Mouse (Mus musculus): ENCODE results near the gene Map2k5. TPM values are rescaled to one million over a fixed set of nuclear protein-coding genes. Genes with fewer than 3 reads are reported as not detected.

Gene Map2k5
- polyA plus RNA-seq, 1 experiment from 2014 or later, result 32.5 TPM

GRCm38 (mm10) chr9:63142335-63143036 is 235.2 kb downstream of the Map2k5 start:
- Histone ChIP-seq H3K4me2 (peak overlapping the region; percentile 21; the same call in 1 of the 2 replicates), H3K9me3 (no peaks in the 10 kb centered on the region), H3K27me3 (peaks cover 100% of the 10 kb centered on the region), H3K4me3 (peak overlapping the region; percentile 5; the same call in 1 of the 2 replicates), H3K9ac (no peak overlapping the region), H3K4me1 (peaks cover 64% of the 10 kb centered on the region), H3K36me3 (no peaks in the 10 kb centered on the region), H3K27ac (no peak overlapping the region)
- WGBS, result 2% methylated on average over 42 of the region's 42 CpGs
- no peak for ATAC-seq (ENCODE audit: borderline replicate concordance, extremely low read depth, low FRiP score, low TSS enrichment)

- Histone ChIP-seq H3K4me1 (peaks cover 57% of the 10 kb centered on the region), H3K4me3 (peak overlapping the region; percentile 5; the same call in 1 of the 2 replicates), H3K27me3 (peaks cover 100% of the 10 kb centered on the region), H3K9me3 (no peaks in the 10 kb centered on the region), H3K4me2 (peak overlapping the region; percentile 21; the same call in 1 of the 2 replicates), H3K36me3 (no peaks in the 10 kb centered on the region), H3K27ac (no peak overlapping the region), H3K9ac (no peak overlapping the region)
- WGBS, result 2% methylated on average over 24 of the region's 24 CpGs
- no peak for ATAC-seq (ENCODE audit: borderline replicate concordance, extremely low read depth, low FRiP score, low TSS enrichment)
These were observed 235.9 kb downstream of the Map2k5 start for GRCm38 (mm10) chr9:63141641-63142334.

GRCm38 (mm10) chr9:63140211-63140610 is 237.5 kb downstream of the Map2k5 start:
- 3% methylated on average over 9 of the region's 9 CpGs for WGBS
- Histone ChIP-seq H3K4me3 (no peak overlapping the region), H3K9ac (no peak overlapping the region), H3K4me1 (peaks cover 47% of the 10 kb centered on the region), H3K9me3 (no peaks in the 10 kb centered on the region), H3K27ac (no peak overlapping the region), H3K36me3 (no peaks in the 10 kb centered on the region), H3K27me3 (peaks cover 99% of the 10 kb centered on the region), H3K4me2 (no peak overlapping the region)
- ATAC-seq (ENCODE audit: borderline replicate concordance, extremely low read depth, low FRiP score, low TSS enrichment), result no peak

- Histone ChIP-seq H3K27me3 (peaks cover 99% of the 10 kb centered on the region), H3K4me1 (peaks cover 42% of the 10 kb centered on the region)
These were observed 238.0 kb downstream of the Map2k5 start for GRCm38 (mm10) chr9:63139661-63140060.

GRCm38 (mm10) chr9:63138481-63138967 is 239.2 kb downstream of the Map2k5 start:
- Histone ChIP-seq H3K27me3 (peaks cover 97% of the 10 kb centered on the region), H3K4me3 (peak overlapping the region; percentile 19), H3K4me1 (peaks cover 40% of the 10 kb centered on the region), H3K4me2 (peak overlapping the region; percentile 40), H3K9ac (no peak overlapping the region), H3K9me3 (no peaks in the 10 kb centered on the region), H3K27ac (no peak overlapping the region), H3K36me3 (no peaks in the 10 kb centered on the region)
- WGBS, result under 1% methylated on average over 31 of the region's 31 CpGs
- ATAC-seq (ENCODE audit: borderline replicate concordance, extremely low read depth, low FRiP score, low TSS enrichment), result no peak

More at GRCm38 (mm10) chr9:63139661-63140060, 238.0 kb downstream of the Map2k5 start:
- H3K4me3 ChIP-seq, result no peak overlapping the region
- H3K9me3 ChIP-seq, result no peaks in the 10 kb centered on the region
- no peaks in the 10 kb centered on the region for H3K36me3 ChIP-seq
- no peak overlapping the region for H3K27ac ChIP-seq
- no peak overlapping the region for H3K4me2 ChIP-seq
- WGBS, result 2% methylated on average over 17 of the region's 17 CpGs
- H3K9ac ChIP-seq, result no peak overlapping the region
- ATAC-seq (ENCODE audit: borderline replicate concordance, extremely low read depth, low FRiP score, low TSS enrichment), result no peak

- Histone ChIP-seq H3K36me3 (no peaks in the 10 kb centered on the region), H3K4me2 (no peak overlapping the region), H3K9ac (no peak overlapping the region), H3K4me3 (no peak overlapping the region), H3K4me1 (peaks cover 34% of the 10 kb centered on the region), H3K27ac (no peak overlapping the region), H3K27me3 (peaks cover 87% of the 10 kb centered on the region), H3K9me3 (no peaks in the 10 kb centered on the region)
- ATAC-seq (ENCODE audit: borderline replicate concordance, extremely low read depth, low FRiP score, low TSS enrichment), result no peak
- 5% methylated on average over 6 of the region's 6 CpGs for WGBS
These were observed 240.1 kb downstream of the Map2k5 start for GRCm38 (mm10) chr9:63137615-63137915.

- no peak overlapping the region for H3K4me2 ChIP-seq
- no peak overlapping the region for H3K9ac ChIP-seq
- no peaks in the 10 kb centered on the region for H3K36me3 ChIP-seq
- 4% methylated on average over 19 of the region's 19 CpGs for WGBS
- H3K27ac ChIP-seq, result no peak overlapping the region
- no peak overlapping the region for H3K4me3 ChIP-seq
- no peak for ATAC-seq (ENCODE audit: borderline replicate concordance, extremely low read depth, low FRiP score, low TSS enrichment)
- H3K27me3 ChIP-seq, result peaks cover 81% of the 10 kb centered on the region
- H3K4me1 ChIP-seq, result peaks cover 33% of the 10 kb centered on the region
- no peaks in the 10 kb centered on the region for H3K9me3 ChIP-seq
These were observed 240.7 kb downstream of the Map2k5 start for GRCm38 (mm10) chr9:63136756-63137614.

- no peak overlapping the region for H3K4me2 ChIP-seq
- H3K4me1 ChIP-seq, result peaks cover 33% of the 10 kb centered on the region
- peaks cover 74% of the 10 kb centered on the region for H3K27me3 ChIP-seq
- H3K9ac ChIP-seq, result no peak overlapping the region
- H3K9me3 ChIP-seq, result no peaks in the 10 kb centered on the region
- ATAC-seq (ENCODE audit: borderline replicate concordance, extremely low read depth, low FRiP score, low TSS enrichment), result no peak
- no peaks in the 10 kb centered on the region for H3K36me3 ChIP-seq
- WGBS, result 8% methylated on average over 8 of the region's 8 CpGs
- no peak overlapping the region for H3K27ac ChIP-seq
- no peak overlapping the region for H3K4me3 ChIP-seq
These were observed 241.5 kb downstream of the Map2k5 start for GRCm38 (mm10) chr9:63136241-63136640.

GRCm38 (mm10) chr9:63135801-63136200 is 241.9 kb downstream of the Map2k5 start:
- no peak for ATAC-seq (ENCODE audit: borderline replicate concordance, extremely low read depth, low FRiP score, low TSS enrichment)
- Histone ChIP-seq H3K27me3 (peaks cover 70% of the 10 kb centered on the region), H3K36me3 (no peaks in the 10 kb centered on the region), H3K27ac (no peak overlapping the region), H3K9ac (no peak overlapping the region), H3K4me3 (peak overlapping the region; percentile 31), H3K4me2 (peak overlapping the region; percentile 56), H3K9me3 (no peaks in the 10 kb centered on the region), H3K4me1 (peaks cover 33% of the 10 kb centered on the region)
- WGBS, result under 1% methylated on average over 16 of the region's 16 CpGs

- H3K27ac ChIP-seq, result no peak overlapping the region
- no peak for ATAC-seq (ENCODE audit: borderline replicate concordance, extremely low read depth, low FRiP score, low TSS enrichment)
- no peaks in the 10 kb centered on the region for H3K36me3 ChIP-seq
- H3K4me1 ChIP-seq, result peaks cover 33% of the 10 kb centered on the region
- peaks cover 65% of the 10 kb centered on the region for H3K27me3 ChIP-seq
- H3K4me3 ChIP-seq, result peak overlapping the region; percentile 31
- no peak overlapping the region for H3K9ac ChIP-seq
- peak overlapping the region; percentile 56 for H3K4me2 ChIP-seq
- 4% methylated on average over 11 of the region's 11 CpGs for WGBS
- H3K9me3 ChIP-seq, result no peaks in the 10 kb centered on the region
These were observed 242.3 kb downstream of the Map2k5 start for GRCm38 (mm10) chr9:63135356-63135755.

GRCm38 (mm10) chr9:63133659-63134058 is 244.0 kb downstream of the Map2k5 start:
- Histone ChIP-seq H3K4me1 (peaks cover 39% of the 10 kb centered on the region), H3K36me3 (no peaks in the 10 kb centered on the region), H3K9me3 (no peaks in the 10 kb centered on the region), H3K4me2 (peak overlapping the region; percentile 61), H3K27me3 (peaks cover 48% of the 10 kb centered on the region), H3K9ac (no peak overlapping the region), H3K4me3 (peak overlapping the region; percentile 33), H3K27ac (no peak overlapping the region)
- no peak for ATAC-seq (ENCODE audit: borderline replicate concordance, extremely low read depth, low FRiP score, low TSS enrichment)
- WGBS, result 8% methylated on average over 6 of the region's 6 CpGs

Measured in lung, embryonic 15.5 days (tissue).